Mouse (Mus musculus): ENCODE data around the gene Sdsl. TPM values are rescaled to one million over a fixed set of nuclear protein-coding genes. Genes with fewer than 3 reads are reported as not detected.

Sdsl gene
- polyA plus RNA-seq, 1 experiment from 2014 or later = 18.5 TPM

GRCm38 (mm10) chr5:120409385-120410378, 62.9 kb downstream of the Sdsl start:
- ChIA-PET POLR2A (no interaction called here), CTCF (no interaction called here)
- no peak for TF ChIP-seq CTCF (IDR thresholded peaks at IDR 0.05)
- ATAC-seq (no peak), DNase-seq (ENCODE audit: low read depth, low spot score) (no peak)
- H3K27me3 ChIP-seq = peaks cover 43% of the 10 kb centered on the region
- in situ Hi-C loops (cut with MboI; ENCODE audit: low pct_unique_long_range_greater_than_20kb) = no loop called here

DNA sequence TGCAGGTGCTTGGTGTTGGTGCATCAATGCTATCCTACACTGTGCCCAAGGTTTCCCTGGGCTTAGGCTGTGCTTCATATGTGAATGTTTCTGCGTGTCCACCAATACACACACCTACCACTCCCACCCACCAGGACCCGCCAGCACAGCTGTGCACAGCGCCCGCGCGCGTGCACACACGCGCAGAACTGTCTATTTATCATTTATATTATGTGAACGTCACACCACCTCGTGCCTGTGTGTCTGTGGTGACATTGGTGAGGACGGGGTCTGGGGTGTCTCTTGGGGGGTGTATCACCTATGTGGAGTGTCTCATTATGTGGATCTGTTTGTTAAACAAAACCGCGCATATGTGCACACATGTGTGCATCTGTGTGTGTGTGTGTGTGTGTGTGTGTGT, 63.7 kb downstream of the Sdsl start:
- in situ Hi-C loops (cut with MboI; ENCODE audit: low pct_unique_long_range_greater_than_20kb) = no loop called here
- ATAC-seq (no peak), DNase-seq (ENCODE audit: low read depth, low spot score) (no peak)
- ChIA-PET CTCF (no interaction called here), POLR2A (no interaction called here)
- no peak for TF ChIP-seq CTCF (IDR thresholded peaks at IDR 0.05)
- H3K27me3 ChIP-seq = peaks cover 46% of the 10 kb centered on the region

Other genes with a start within 250 kb of the Sdsl start
- gene Lhx5, start 41.1 kb downstream of the Sdsl start, polyA plus RNA-seq (2021) = 0.03 TPM
- gene Sds, start 3.7 kb upstream of the Sdsl start, polyA plus RNA-seq (2021) = 1.3 TPM
- 97.1 TPM for gene Plbd2, start 30.8 kb upstream of the Sdsl start, polyA plus RNA-seq (2021)
- 13.4 TPM for gene Slc8b1, start 38.4 kb upstream of the Sdsl start, polyA plus RNA-seq (2021)
- 125 TPM for gene Tpcn1, start 115.9 kb upstream of the Sdsl start, polyA plus RNA-seq (2021)
- gene Iqcd, start 116.2 kb upstream of the Sdsl start, polyA plus RNA-seq (2021) = 10.5 TPM
- 14.0 TPM for gene Rita1, start 139.8 kb upstream of the Sdsl start, polyA plus RNA-seq (2021)
- 54.0 TPM for gene Ddx54, start 139.9 kb upstream of the Sdsl start, polyA plus RNA-seq (2021)
- 0.10 TPM for gene Cfap73, start 161.4 kb upstream of the Sdsl start, polyA plus RNA-seq (2021)
- 0.15 TPM for gene Rasal1, start 176.0 kb upstream of the Sdsl start, polyA plus RNA-seq (2021)
- gene Dtx1, start 239.1 kb upstream of the Sdsl start, polyA plus RNA-seq (2021) = 0.30 TPM

All from Patski (cell line).